ENCODE assay signal across 8 mouse cellular contexts in the genomic region with DNA sequence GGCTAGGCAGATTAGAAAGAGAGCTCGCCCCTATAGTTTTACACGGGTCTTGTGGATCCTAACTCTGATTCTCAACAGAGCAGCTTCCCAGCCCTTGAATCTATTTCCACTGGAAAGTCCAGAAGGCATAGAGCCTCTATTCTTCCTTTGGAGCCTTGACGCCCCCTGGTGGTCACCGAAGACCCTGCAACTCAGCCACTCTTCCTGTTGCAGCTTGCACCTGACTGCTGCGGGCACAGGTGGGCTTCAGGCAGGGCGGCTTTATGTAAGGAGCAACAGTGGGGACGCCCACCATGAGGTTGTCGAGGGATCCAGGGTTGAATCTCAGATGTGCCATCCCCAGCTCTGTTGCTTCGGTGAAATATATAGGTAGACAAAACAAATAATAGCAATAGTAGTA. TPM values are rescaled to one million over a fixed set of nuclear protein-coding genes. Genes with fewer than 3 reads are reported as not detected.
A peak's percentile ranks its signal among the peaks of the same experiment; 100 is the strongest.
DNase-seq lines count a peak whose midpoint lies in the region; ATAC-seq and TF ChIP-seq lines count a peak whose summit lies in the region.

No protein-coding gene starts in this region.

- peak; percentile 24 for ATAC-seq in Patski

- peaks cover 13% of the 10 kb centered on the region for H3K27me3 ChIP-seq in Patski

- peak; percentile 96 for TF ChIP-seq CTCF in Patski (IDR thresholded peaks at IDR 0.05)

- peak; percentile 70 to 75 for DNase-seq in B cell, adult 2 months
- DNase-seq in Patski (ENCODE audit: low read depth, low spot score), result no peak
- DNase-seq in cerebellum, postnatal 25 days, result peak; percentile 87 to 93
- DNase-seq in gastrocnemius, adult 8-10 months (ENCODE audit: low spot score in 2 of 2), result peak; percentile 11 to 17
- peak; percentile 47 to 79 for DNase-seq in layer of hippocampus, adult 8-10 months (ENCODE audit: low spot score in 2 of 2)
- peak; percentile 48 to 67 for DNase-seq in lung, postnatal 4 days
- DNase-seq in right cerebral cortex, adult 2 months (ENCODE audit: low spot score in 2 of 2), result peak; percentile 87 to 90
- DNase-seq in yolk sac, embryonic 10.5 days (ENCODE audit: low spot score), result peak; percentile 32

- CTCF ChIA-PET in Patski (lab: Charles Lee), result interaction anchor here (0.7 to 1.4 kb wide), 4 partner anchors 10 to 363 kb away, joined by 3 to 7 read pairs (median 4); no protein-coding TSS in a partner anchor

- POLR2A ChIA-PET in Patski (lab: Charles Lee), result no interaction called here

- in situ Hi-C loops in Patski (cut with MboI; ENCODE audit: low pct_unique_long_range_greater_than_20kb), result loop anchor here (25.0 kb wide), 1 partner anchor 665 kb away; no protein-coding TSS in a partner anchor

RNA-seq across cellular contexts. Expression of a gene that starts 34.5 kb away (rescaled TPM):
- 0.09 TPM for polyA plus RNA-seq in Patski (2021)
- total RNA-seq in gastrocnemius, adult 8-10 months (2022), result under 1 TPM in 1 of 4 experiments, not detected in 3; 0.10 TPM
- total RNA-seq in layer of hippocampus, adult 8-10 months (2022), result 100 to 1,000 TPM; 124 to 160 (median 141) TPM

RNA-seq across cellular contexts. Expression of a gene that starts 40.4 kb away (rescaled TPM):
- 76.0 TPM for polyA plus RNA-seq in Patski (2021)
- 10 to 100 TPM; 20.3 to 28.4 (median 24.6) TPM for total RNA-seq in gastrocnemius, adult 8-10 months (2022)
- total RNA-seq in layer of hippocampus, adult 8-10 months (2022), result 100 to 1,000 TPM; 144 to 177 (median 152) TPM

Comparison
In these comparisons a context has a peak if more than half of its experiments do, and no peak if none do; other contexts are left out.
1. RNA of a gene that starts 34.5 kb away (total RNA-seq): 124 to 160 TPM in layer of hippocampus, adult 8-10 months; 0.10 TPM in gastrocnemius, adult 8-10 months; every median in the first group is over 100 times any median in the second.
2. RNA of a gene that starts 40.4 kb away (total RNA-seq): 144 to 177 TPM in layer of hippocampus, adult 8-10 months; 20.3 to 28.4 TPM in gastrocnemius, adult 8-10 months; every median in the first group is over 4 times any median in the second.